19 mouse cellular contexts compared by ENCODE assay signal in the genomic region with DNA sequence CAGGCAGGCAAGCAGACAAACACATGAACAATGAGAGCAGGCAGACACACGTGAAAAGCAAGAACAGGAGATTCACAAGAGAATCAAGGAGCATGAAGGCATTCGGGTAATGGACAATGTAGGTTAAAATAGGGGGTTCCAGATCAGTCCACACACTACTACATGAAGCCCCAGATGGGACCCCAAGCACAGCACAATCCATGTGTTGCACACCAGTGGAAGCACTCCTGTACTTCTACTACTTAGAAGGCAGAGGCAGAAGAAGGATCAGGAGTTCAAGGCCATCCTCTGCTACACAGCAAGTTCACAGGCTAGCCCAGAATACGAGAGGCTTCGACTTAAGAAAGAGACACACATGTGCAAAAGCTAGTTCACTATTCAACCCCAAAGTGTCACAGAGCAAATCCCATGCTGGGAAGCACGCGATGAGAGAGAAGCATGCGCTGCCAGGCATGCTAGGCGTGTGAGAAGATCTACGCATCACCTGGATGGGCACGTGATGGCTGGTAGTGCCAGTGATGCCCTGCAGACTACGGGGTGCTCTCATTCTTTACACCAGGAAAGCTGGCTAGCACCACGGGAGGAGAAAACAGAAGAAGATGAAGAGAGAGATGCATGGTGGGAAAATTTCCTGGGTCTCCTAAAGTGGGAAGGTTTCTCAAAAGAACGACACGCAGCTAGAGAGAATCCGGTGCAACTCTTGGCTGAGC. TPM values are rescaled to one million over a fixed set of nuclear protein-coding genes. Genes with fewer than 3 reads are reported as not detected.
A peak's percentile ranks its signal among the peaks of the same experiment; 100 is the strongest.
DNase-seq lines count a peak whose midpoint lies in the region.
"Had no signal": no experiment of that assay in that cellular context is flagged by ENCODE, and none has a peak within 500 bp of the region (broad histone marks: within the 10 kb centered on the region; RNA-seq: fewer than 3 reads in every experiment).

No protein-coding gene starts in this region.

- intact Hi-C loops in heart, postnatal 14 days (cut with DNase I) = no loop called here

- DNase-seq in heart, adult 11 months = peak; percentile 95
- no peak for DNase-seq in heart, postnatal 14 days
- DNase-seq in kidney, postnatal 14 days = peak; percentile 15
- no peak for DNase-seq in kidney, postnatal 36 days
- peak; percentile 65 for DNase-seq in testis, postnatal 10 days (ENCODE audit: low spot score)
- DNase-seq in testis, postnatal 14 days (ENCODE audit: low spot score) = no peak
- DNase-seq: adrenal gland, postnatal 10 days; adrenal gland, postnatal 36 days; B cell, adult 2 months; cerebellum, adult 18-20 months; cerebellum, adult 9-10 months; gastrocnemius, postnatal 25 days; heart, postnatal 10 days; heart, postnatal 4 days had no signal

RNA-seq across cellular contexts. Expression of a gene that starts 8.8 kb away (rescaled TPM):
- total RNA-seq in heart, postnatal 14 days (2021) = not detected
- total RNA-seq: adrenal gland, adult 18-20 months; adrenal gland, postnatal 10 days; adrenal gland, postnatal 36 days; CH12.LX; G1E; gastrocnemius, adult 18-20 months; gastrocnemius, postnatal 25 days; heart, adult 2 months; heart, postnatal 10 days; heart, postnatal 4 days had no signal

RNA-seq across cellular contexts. Expression of a gene that starts 8.9 kb away (rescaled TPM):
- total RNA-seq in heart, postnatal 14 days (2021) = 10 to 100 TPM; 25.4 to 32.1 TPM

RNA-seq across cellular contexts. Expression of a gene that starts 59.5 kb away (rescaled TPM):
- total RNA-seq in heart, postnatal 14 days (2021) = under 1 TPM; 0.07 to 0.15 TPM
- total RNA-seq: gastrocnemius, adult 18-20 months; gastrocnemius, postnatal 25 days had no signal

Comparison
In these comparisons a context has a peak if more than half of its experiments do, and no peak if none do; other contexts are left out.
1. DNase-seq: peak in heart, adult 11 months (single experiment), kidney, postnatal 14 days (single experiment) and testis, postnatal 10 days (single experiment); none in heart, postnatal 14 days (0 of 2), kidney, postnatal 36 days (0 of 2) and testis, postnatal 14 days (single experiment).